Mouse (Mus musculus): ENCODE data around the gene Man1a2.

GRCm38 (mm10) chr3:100618511-100618910 lies 66.8 kb downstream of the Man1a2 start:
- TF ChIP-seq POLR2A (IDR thresholded peaks at IDR 0.05; ENCODE audit: borderline replicate concordance, low read depth, low read length) (no peak), CTCF (IDR thresholded peaks at IDR 0.05; ENCODE audit: low read depth, low read length) (no peak)
